21 mouse cellular contexts compared by ENCODE assay signal in genomic region chr2:56539828-56540227, GRCm38 (mm10).
DNase-seq lines count a peak whose midpoint lies in the region; ATAC-seq and TF ChIP-seq lines count a peak whose summit lies in the region.
"Had no signal": no experiment of that assay in that cellular context is flagged by ENCODE, and none has a peak within 500 bp of the region (broad histone marks: within the 10 kb centered on the region; RNA-seq: fewer than 3 reads in every experiment).

No protein-coding gene starts in this region.

- peaks cover 7% of the 10 kb centered on the region; the same call in 1 of the 2 replicates for H3K4me1 ChIP-seq in forebrain, embryonic 12.5 days
- H3K4me1 ChIP-seq in forebrain, embryonic 10.5 days = peaks cover 7% of the 10 kb centered on the region
- H3K4me1 ChIP-seq in midbrain, embryonic 16.5 days (ENCODE audit: control insufficient read depth, insufficient read depth, low read length) = 0 out of 2 replicates have a peak, but pooled peaks cover 2% of the 10 kb centered on the region
- no peaks in the 10 kb centered on the region for H3K4me1 ChIP-seq in midbrain, embryonic 11.5 days (ENCODE audit: control insufficient read depth, insufficient read depth, low read length)
- H3K4me1 ChIP-seq in forebrain, embryonic 14.5 days (ENCODE audit: control insufficient read depth, insufficient read depth, low read length) = 0 out of 2 replicates have a peak, but pooled peaks cover 5% of the 10 kb centered on the region
- H3K4me1 ChIP-seq in stomach, postnatal 0 days (replicated peaks; ENCODE audit: control insufficient read depth, insufficient read depth) = no peaks in the 10 kb centered on the region
- H3K4me1 ChIP-seq: limb, embryonic 12.5 days; liver, embryonic 13.5 days; lung, embryonic 15.5 days had no signal

- no peak for TF ChIP-seq EP300 in stomach, postnatal 0 days (optimal IDR thresholded peaks at IDR 0.05)

- DNase-seq in forebrain, embryonic 10.5 days (ENCODE audit: extremely low spot score, low spot score) = no peak
- DNase-seq in midbrain, embryonic 11.5 days (ENCODE audit: low spot score, missing footprints) = no peak
- peak; percentile 87 for DNase-seq in forebrain, embryonic 14.5 days (ENCODE audit: low spot score)
- DNase-seq in layer of hippocampus, adult 9-10 months (ENCODE audit: low spot score) = peak; percentile 21
- no peak for DNase-seq in embryo, embryonic 10 days (ENCODE audit: low spot score)
- no peak for DNase-seq in stomach, postnatal 0 days (ENCODE audit: low spot score)
- DNase-seq: adrenal gland, postnatal 36 days; cerebellum, postnatal 10 days; embryo, embryonic 11 days; gastrocnemius, postnatal 14 days; heart, postnatal 10 days; kidney, adult 9 months; kidney, postnatal 36 days; liver, embryonic 13.5 days; thymus, adult 18-20 months had no signal

- no peak overlapping the region for H3K27ac ChIP-seq in forebrain, embryonic 12.5 days
- no peak overlapping the region for H3K27ac ChIP-seq in forebrain, embryonic 10.5 days
- H3K27ac ChIP-seq in midbrain, embryonic 16.5 days (ENCODE audit: low read length) = no peak overlapping the region
- no peak overlapping the region for H3K27ac ChIP-seq in midbrain, embryonic 11.5 days (ENCODE audit: low read depth, low read length)
- H3K27ac ChIP-seq in forebrain, embryonic 14.5 days (ENCODE audit: low read depth, low read length) = no peak overlapping the region
- no peak overlapping the region for H3K27ac ChIP-seq in stomach, postnatal 0 days (replicated peaks)
- H3K27ac ChIP-seq: limb, embryonic 12.5 days; liver, embryonic 13.5 days; lung, embryonic 15.5 days had no signal

- no peak for TF ChIP-seq CTCF in stomach, postnatal 0 days (IDR thresholded peaks at IDR 0.05; ENCODE audit: low read depth)

- H3K4me2 ChIP-seq in forebrain, embryonic 12.5 days = no peak overlapping the region
- H3K4me2 ChIP-seq in midbrain, embryonic 16.5 days (ENCODE audit: low read length) = no peak overlapping the region
- H3K4me2 ChIP-seq in midbrain, embryonic 11.5 days = no peak overlapping the region
- H3K4me2 ChIP-seq in forebrain, embryonic 14.5 days (ENCODE audit: low read length) = no peak overlapping the region
- no peak overlapping the region for H3K4me2 ChIP-seq in stomach, postnatal 0 days (replicated peaks; ENCODE audit: low read depth)
- H3K4me2 ChIP-seq: limb, embryonic 12.5 days; liver, embryonic 13.5 days; lung, embryonic 15.5 days had no signal

- H3K27me3 ChIP-seq in forebrain, embryonic 12.5 days = no peaks in the 10 kb centered on the region
- H3K27me3 ChIP-seq in forebrain, embryonic 10.5 days (ENCODE audit: poor library complexity, severe bottlenecking) = no peaks in the 10 kb centered on the region
- no peaks in the 10 kb centered on the region for H3K27me3 ChIP-seq in midbrain, embryonic 16.5 days (ENCODE audit: control insufficient read depth, insufficient read depth, low read depth, low read length)
- H3K27me3 ChIP-seq in midbrain, embryonic 11.5 days (ENCODE audit: control insufficient read depth, insufficient read depth, low read length) = no peaks in the 10 kb centered on the region
- H3K27me3 ChIP-seq in forebrain, embryonic 14.5 days (replicated peaks; ENCODE audit: control insufficient read depth, insufficient read depth, low read length) = no peaks in the 10 kb centered on the region
- no peaks in the 10 kb centered on the region for H3K27me3 ChIP-seq in stomach, postnatal 0 days (ENCODE audit: control insufficient read depth, insufficient read depth, low read length)
- H3K27me3 ChIP-seq: limb, embryonic 12.5 days; liver, embryonic 13.5 days; lung, embryonic 15.5 days had no signal

- H3K4me3 ChIP-seq in forebrain, embryonic 12.5 days (replicated peaks) = no peak overlapping the region
- no peak overlapping the region for H3K4me3 ChIP-seq in forebrain, embryonic 10.5 days
- H3K4me3 ChIP-seq in midbrain, embryonic 16.5 days (ENCODE audit: low read depth, low read length) = no peak overlapping the region
- H3K4me3 ChIP-seq in midbrain, embryonic 11.5 days (ENCODE audit: low read depth, low read length) = no peak overlapping the region
- no peak overlapping the region for H3K4me3 ChIP-seq in forebrain, embryonic 14.5 days (ENCODE audit: low read depth, low read length)
- H3K4me3 ChIP-seq in stomach, postnatal 0 days (ENCODE audit: low read depth, low read length) = no peak overlapping the region
- H3K4me3 ChIP-seq: limb, embryonic 12.5 days; liver, embryonic 13.5 days; lung, embryonic 15.5 days had no signal

- H3K9me3 ChIP-seq in forebrain, embryonic 12.5 days = no peaks in the 10 kb centered on the region
- H3K9me3 ChIP-seq in forebrain, embryonic 10.5 days = no peaks in the 10 kb centered on the region
- H3K9me3 ChIP-seq in midbrain, embryonic 16.5 days (replicated peaks; ENCODE audit: control insufficient read depth, low read length, poor library complexity, severe bottlenecking) = no peaks in the 10 kb centered on the region
- no peaks in the 10 kb centered on the region for H3K9me3 ChIP-seq in midbrain, embryonic 11.5 days (ENCODE audit: control insufficient read depth, low read length)
- H3K9me3 ChIP-seq in forebrain, embryonic 14.5 days (replicated peaks; ENCODE audit: control insufficient read depth, low read length) = no peaks in the 10 kb centered on the region
- H3K9me3 ChIP-seq in stomach, postnatal 0 days (ENCODE audit: control insufficient read depth, low read length) = no peaks in the 10 kb centered on the region
- H3K9me3 ChIP-seq: G1E; limb, embryonic 12.5 days; liver, embryonic 13.5 days; lung, embryonic 15.5 days had no signal

- peak; percentile 58; the same call in 1 of the 2 replicates for ATAC-seq in forebrain, embryonic 12.5 days (ENCODE audit: low FRiP score)
- ATAC-seq in midbrain, embryonic 16.5 days = peak; percentile 45; the same call in 1 of the 2 replicates
- no peak for ATAC-seq in midbrain, embryonic 11.5 days (ENCODE audit: low FRiP score)
- peak; percentile 97 for ATAC-seq in forebrain, embryonic 14.5 days
- ATAC-seq in stomach, postnatal 0 days (ENCODE audit: low FRiP score, low TSS enrichment) = no peak
- ATAC-seq: CD4-positive, CD25-positive, alpha-beta regulatory T cell, adult 4 months had no signal

- whole genome bisulfite sequencing in forebrain, embryonic 12.5 days = 79% methylated on average over 8 of the region's 8 CpGs
- WGBS in forebrain, embryonic 10.5 days = 92% methylated on average over 8 of the region's 8 CpGs
- 73% methylated on average over 8 of the region's 8 CpGs for WGBS in midbrain, embryonic 16.5 days
- WGBS in midbrain, embryonic 11.5 days = 89% methylated on average over 8 of the region's 8 CpGs
- WGBS in forebrain, embryonic 14.5 days = 57% methylated on average over 8 of the region's 8 CpGs
- WGBS in stomach, postnatal 0 days = 80% methylated on average over 8 of the region's 8 CpGs

- H3K36me3 ChIP-seq in forebrain, embryonic 12.5 days (replicated peaks) = no peaks in the 10 kb centered on the region
- no peaks in the 10 kb centered on the region for H3K36me3 ChIP-seq in forebrain, embryonic 10.5 days (replicated peaks)
- no peaks in the 10 kb centered on the region for H3K36me3 ChIP-seq in midbrain, embryonic 16.5 days (ENCODE audit: control insufficient read depth, insufficient read depth, low read length)
- H3K36me3 ChIP-seq in midbrain, embryonic 11.5 days (ENCODE audit: control insufficient read depth, insufficient read depth, low read length) = no peaks in the 10 kb centered on the region
- no peaks in the 10 kb centered on the region for H3K36me3 ChIP-seq in forebrain, embryonic 14.5 days (ENCODE audit: control insufficient read depth, insufficient read depth, low read length)
- H3K36me3 ChIP-seq in stomach, postnatal 0 days (ENCODE audit: control insufficient read depth, insufficient read depth, low read length) = no peaks in the 10 kb centered on the region
- H3K36me3 ChIP-seq: G1E; limb, embryonic 12.5 days; liver, embryonic 13.5 days; lung, embryonic 15.5 days had no signal

- H3K9ac ChIP-seq in forebrain, embryonic 12.5 days = no peak overlapping the region
- H3K9ac ChIP-seq in midbrain, embryonic 16.5 days (ENCODE audit: low read depth, low read length) = no peak overlapping the region
- H3K9ac ChIP-seq in midbrain, embryonic 11.5 days (ENCODE audit: low read length) = no peak overlapping the region
- H3K9ac ChIP-seq in forebrain, embryonic 14.5 days (ENCODE audit: low read length) = no peak overlapping the region
- H3K9ac ChIP-seq in stomach, postnatal 0 days (ENCODE audit: low read length) = no peak overlapping the region
- H3K9ac ChIP-seq: limb, embryonic 12.5 days; liver, embryonic 13.5 days; lung, embryonic 15.5 days had no signal

Comparison
In these comparisons a context has a peak if more than half of its experiments do, and no peak if none do; other contexts are left out.
1. ATAC-seq: peak in forebrain, embryonic 12.5 days (single experiment), midbrain, embryonic 16.5 days (single experiment) and forebrain, embryonic 14.5 days (single experiment); none in midbrain, embryonic 11.5 days (single experiment) and stomach, postnatal 0 days (single experiment).
2. DNase-seq: peak in forebrain, embryonic 14.5 days (single experiment) and layer of hippocampus, adult 9-10 months (single experiment); none in forebrain, embryonic 10.5 days (single experiment), midbrain, embryonic 11.5 days (single experiment), embryo, embryonic 10 days (single experiment) and stomach, postnatal 0 days (single experiment).